Mouse (Mus musculus) lung, postnatal 0 days (tissue): ENCODE measurements around the gene 1700001P01Rik.

Experiments
- CTCF ChIP-seq: IDR thresholded peaks from 2 replicates; pipeline ENCODE4 v1.5.1; 2016; ENCODE audit warnings: antibody characterized with exemption, mild to moderate bottlenecking
- EP300 ChIP-seq: IDR thresholded peaks from 2 replicates; pipeline ENCODE4 v1.6.1; 2016; ENCODE audit warnings: antibody characterized with exemption, mild to moderate bottlenecking, control low read depth

GRCm38 (mm10) chr11:97743423-97743822, 32.3 kb downstream of the 1700001P01Rik start:
- TF ChIP-seq CTCF (no peak), EP300 (no peak)
